Mouse (Mus musculus) testis, adult 2 months (tissue): ENCODE results near the gene Zfp692.

Experiments used
- CTCF ChIP-seq: fragments of 200-500 bp; IDR thresholded peaks from 2 replicates; pipeline ENCODE4 v1.5.1; 2012; ENCODE audit warnings: low read depth, mild to moderate bottlenecking, inconsistent platforms, low read length, moderate library complexity; ENCODE audit not compliant: control insufficient read depth, insufficient read depth, insufficient replicate concordance
- POLR2A ChIP-seq: fragments of 200-500 bp; IDR thresholded peaks from 2 replicates; pipeline ENCODE4 v1.6.1; 2012; ENCODE audit warnings: low read depth, mild to moderate bottlenecking, inconsistent platforms, low read length, moderate library complexity; ENCODE audit not compliant: control insufficient read depth

GRCm38 (mm10) chr11:58323570-58324340 lies 16.9 kb downstream of the Zfp692 start:
- TF ChIP-seq CTCF, result no peak
- no peak for TF ChIP-seq POLR2A
